Mouse (Mus musculus): ENCODE measurements at regions not wholly inside any gene's neighbourhood (a gene's known extent, or its start where the extent isn't known, plus 50 kb on each side); places are given as distances from the start of the nearest gene placed in this dataset.

GRCm38 (mm10) chr10:71959584-71959983 lies 612.0 kb downstream of the Ipmk start:
- no peak for ATAC-seq
- H3K27ac ChIP-seq (ENCODE audit: low read length): no peak overlapping the region
- no peaks in the 10 kb centered on the region for H3K4me1 ChIP-seq (ENCODE audit: control insufficient read depth, insufficient read depth, low read length)
- H3K4me2 ChIP-seq (ENCODE audit: low read length): no peak overlapping the region
- no peaks in the 10 kb centered on the region for H3K27me3 ChIP-seq (ENCODE audit: control insufficient read depth, insufficient read depth, low read depth, low read length)
- H3K4me3 ChIP-seq (ENCODE audit: low read depth, low read length): no peak overlapping the region
- no peaks in the 10 kb centered on the region for H3K9me3 ChIP-seq (replicated peaks; ENCODE audit: control insufficient read depth, low read length, poor library complexity, severe bottlenecking)
- H3K9ac ChIP-seq (ENCODE audit: low read depth, low read length): no peak overlapping the region
- 65% methylated on average over 1 of the region's 1 CpGs for WGBS
- H3K36me3 ChIP-seq (ENCODE audit: control insufficient read depth, insufficient read depth, low read length): no peaks in the 10 kb centered on the region

GRCm38 (mm10) chr10:71960422-71961089 lies 613.0 kb downstream of the Ipmk start:
- Histone ChIP-seq H3K9ac (ENCODE audit: low read depth, low read length) (no peak overlapping the region), H3K4me3 (ENCODE audit: low read depth, low read length) (no peak overlapping the region), H3K4me2 (ENCODE audit: low read length) (no peak overlapping the region), H3K9me3 (replicated peaks; ENCODE audit: control insufficient read depth, low read length, poor library complexity, severe bottlenecking) (no peaks in the 10 kb centered on the region), H3K27me3 (ENCODE audit: control insufficient read depth, insufficient read depth, low read depth, low read length) (no peaks in the 10 kb centered on the region), H3K4me1 (ENCODE audit: control insufficient read depth, insufficient read depth, low read length) (no peaks in the 10 kb centered on the region), H3K36me3 (ENCODE audit: control insufficient read depth, insufficient read depth, low read length) (no peaks in the 10 kb centered on the region), H3K27ac (ENCODE audit: low read length) (no peak overlapping the region; the same call in 1 of the 2 replicates)
- 66% methylated on average over 4 of the region's 4 CpGs for WGBS
- ATAC-seq: peak; percentile 62; the same call in 1 of the 2 replicates

- Histone ChIP-seq H3K4me3 (ENCODE audit: low read depth, low read length) (no peak overlapping the region), H3K9me3 (replicated peaks; ENCODE audit: control insufficient read depth, low read length, poor library complexity, severe bottlenecking) (no peaks in the 10 kb centered on the region), H3K4me2 (ENCODE audit: low read length) (no peak overlapping the region), H3K9ac (ENCODE audit: low read depth, low read length) (no peak overlapping the region), H3K27me3 (ENCODE audit: control insufficient read depth, insufficient read depth, low read depth, low read length) (no peaks in the 10 kb centered on the region), H3K36me3 (ENCODE audit: control insufficient read depth, insufficient read depth, low read length) (no peaks in the 10 kb centered on the region), H3K27ac (ENCODE audit: low read length) (no peak overlapping the region), H3K4me1 (ENCODE audit: control insufficient read depth, insufficient read depth, low read length) (no peaks in the 10 kb centered on the region)
- ATAC-seq: no peak
- WGBS: 84% methylated on average over 3 of the region's 3 CpGs
Observed at GRCm38 (mm10) chr10:71978035-71978434, 630.5 kb downstream of the Ipmk start.

GRCm38 (mm10) chr10:72002875-72003720 lies 651.5 kb upstream of the Zwint start:
- no peak overlapping the region for H3K9ac ChIP-seq (ENCODE audit: low read depth, low read length)
- no peak for ATAC-seq
- H3K4me3 ChIP-seq (ENCODE audit: low read depth, low read length): no peak overlapping the region
- no peak overlapping the region for H3K4me2 ChIP-seq (ENCODE audit: low read length)
- no peak overlapping the region for H3K27ac ChIP-seq (ENCODE audit: low read length)
- H3K4me1 ChIP-seq (ENCODE audit: control insufficient read depth, insufficient read depth, low read length): no peaks in the 10 kb centered on the region
- H3K36me3 ChIP-seq (ENCODE audit: control insufficient read depth, insufficient read depth, low read length): no peaks in the 10 kb centered on the region
- 59% methylated on average over 9 of the region's 9 CpGs for WGBS
- no peaks in the 10 kb centered on the region for H3K27me3 ChIP-seq (ENCODE audit: control insufficient read depth, insufficient read depth, low read depth, low read length)
- no peaks in the 10 kb centered on the region for H3K9me3 ChIP-seq (replicated peaks; ENCODE audit: control insufficient read depth, low read length, poor library complexity, severe bottlenecking)
